Comparison of ENCODE assay signal across 13 mouse cellular contexts in genomic region chr5:22094984-22095383, GRCm38 (mm10).
DNase-seq lines count a peak whose midpoint lies in the region; ATAC-seq lines count a peak whose summit lies in the region.
"Had no signal": no experiment of that assay in that cellular context is flagged by ENCODE, and none has a peak within 500 bp of the region (broad histone marks: within the 10 kb centered on the region; RNA-seq: fewer than 3 reads in every experiment).

No protein-coding gene starts in this region.

- H3K27ac ChIP-seq in neural tube, embryonic 12.5 days = no peak overlapping the region
- no peak overlapping the region for H3K27ac ChIP-seq in neural tube, embryonic 15.5 days (replicated peaks)
- H3K27ac ChIP-seq in hindbrain, embryonic 15.5 days (replicated peaks) = no peak overlapping the region
- H3K27ac ChIP-seq in kidney, embryonic 16.5 days (ENCODE audit: low read length) = no peak overlapping the region
- H3K27ac ChIP-seq: liver, embryonic 14.5 days had no signal

- 0 out of 2 replicates have a peak, but pooled peaks have one; percentile 42 for ATAC-seq in neural tube, embryonic 12.5 days (ENCODE audit: low FRiP score, low read depth)
- no peak for ATAC-seq in neural tube, embryonic 15.5 days (ENCODE audit: low FRiP score)
- ATAC-seq in hindbrain, embryonic 15.5 days (ENCODE audit: low FRiP score, low read depth) = peak; percentile 58
- no peak for ATAC-seq in kidney, embryonic 16.5 days (ENCODE audit: low FRiP score, low TSS enrichment)
- ATAC-seq: intestine, postnatal 0 days had no signal

- H3K27me3 ChIP-seq in neural tube, embryonic 12.5 days (replicated peaks) = no peaks in the 10 kb centered on the region
- no peaks in the 10 kb centered on the region for H3K27me3 ChIP-seq in neural tube, embryonic 15.5 days (replicated peaks)
- H3K27me3 ChIP-seq in hindbrain, embryonic 15.5 days = no peaks in the 10 kb centered on the region
- H3K27me3 ChIP-seq in kidney, embryonic 16.5 days (ENCODE audit: insufficient read depth, low read length) = no peaks in the 10 kb centered on the region

- WGBS in neural tube, embryonic 12.5 days = 79% methylated on average over 5 of the region's 5 CpGs
- 42% methylated on average over 5 of the region's 5 CpGs for WGBS in neural tube, embryonic 15.5 days
- 48% methylated on average over 5 of the region's 5 CpGs for WGBS in hindbrain, embryonic 15.5 days
- WGBS in kidney, embryonic 16.5 days = 86% methylated on average over 5 of the region's 5 CpGs

- no peak overlapping the region for H3K4me2 ChIP-seq in neural tube, embryonic 12.5 days (replicated peaks)
- H3K4me2 ChIP-seq in neural tube, embryonic 15.5 days = no peak overlapping the region
- H3K4me2 ChIP-seq in hindbrain, embryonic 15.5 days = no peak overlapping the region
- H3K4me2 ChIP-seq in kidney, embryonic 16.5 days (replicated peaks; ENCODE audit: low read depth, low read length) = no peak overlapping the region

- H3K36me3 ChIP-seq in neural tube, embryonic 12.5 days = no peaks in the 10 kb centered on the region
- no peaks in the 10 kb centered on the region for H3K36me3 ChIP-seq in neural tube, embryonic 15.5 days
- no peaks in the 10 kb centered on the region for H3K36me3 ChIP-seq in hindbrain, embryonic 15.5 days
- H3K36me3 ChIP-seq in kidney, embryonic 16.5 days (ENCODE audit: insufficient read depth, low read length) = no peaks in the 10 kb centered on the region

- H3K9ac ChIP-seq in neural tube, embryonic 12.5 days = no peak overlapping the region
- H3K9ac ChIP-seq in neural tube, embryonic 15.5 days (replicated peaks) = no peak overlapping the region
- no peak overlapping the region for H3K9ac ChIP-seq in hindbrain, embryonic 15.5 days
- no peak overlapping the region for H3K9ac ChIP-seq in kidney, embryonic 16.5 days (replicated peaks; ENCODE audit: low read length)
- H3K9ac ChIP-seq: liver, embryonic 14.5 days had no signal

- no peaks in the 10 kb centered on the region for H3K9me3 ChIP-seq in neural tube, embryonic 12.5 days
- no peaks in the 10 kb centered on the region for H3K9me3 ChIP-seq in neural tube, embryonic 15.5 days (replicated peaks)
- no peaks in the 10 kb centered on the region for H3K9me3 ChIP-seq in hindbrain, embryonic 15.5 days
- no peaks in the 10 kb centered on the region for H3K9me3 ChIP-seq in kidney, embryonic 16.5 days (ENCODE audit: low read length)

- H3K4me3 ChIP-seq in neural tube, embryonic 12.5 days = no peak overlapping the region
- no peak overlapping the region for H3K4me3 ChIP-seq in neural tube, embryonic 15.5 days (replicated peaks)
- no peak overlapping the region for H3K4me3 ChIP-seq in hindbrain, embryonic 15.5 days
- H3K4me3 ChIP-seq in kidney, embryonic 16.5 days (ENCODE audit: low read length) = no peak overlapping the region

- DNase-seq in cerebellum, adult 8-10 months = peak; percentile 36
- no peak for DNase-seq in cerebellum, adult 11 months
- DNase-seq in ovary, postnatal 14 days (ENCODE audit: low spot score) = no peak
- DNase-seq in frontal cortex, postnatal 14 days (ENCODE audit: low spot score in 2 of 2) = no peak
- DNase-seq: heart, adult 11 months; kidney, postnatal 25 days; lung, postnatal 36 days had no signal

- H3K4me1 ChIP-seq in neural tube, embryonic 12.5 days = no peaks in the 10 kb centered on the region
- H3K4me1 ChIP-seq in neural tube, embryonic 15.5 days = peaks cover 20% of the 10 kb centered on the region
- H3K4me1 ChIP-seq in hindbrain, embryonic 15.5 days (replicated peaks) = peaks cover 16% of the 10 kb centered on the region
- no peaks in the 10 kb centered on the region for H3K4me1 ChIP-seq in kidney, embryonic 16.5 days (ENCODE audit: insufficient read depth, low read length)

Comparison
In these comparisons a context has a peak if more than half of its experiments do, and no peak if none do; other contexts are left out.
1. ATAC-seq: peak in neural tube, embryonic 12.5 days (single experiment) and hindbrain, embryonic 15.5 days (single experiment); none in neural tube, embryonic 15.5 days (single experiment) and kidney, embryonic 16.5 days (single experiment).